ENCODE assay signal across 10 mouse cellular contexts in genomic region chr7:36706636-36707035, GRCm38 (mm10). TPM values are rescaled to one million over a fixed set of nuclear protein-coding genes. Genes with fewer than 3 reads are reported as not detected.
DNase-seq lines count a peak whose midpoint lies in the region; ATAC-seq and TF ChIP-seq lines count a peak whose summit lies in the region.
"Had no signal": no experiment of that assay in that cellular context is flagged by ENCODE, and none has a peak within 500 bp of the region (broad histone marks: within the 10 kb centered on the region; RNA-seq: fewer than 3 reads in every experiment).

No protein-coding gene starts in this region.

- TF ChIP-seq POLR2A in thymus, adult 2 months (IDR thresholded peaks at IDR 0.05; ENCODE audit: control insufficient read depth, extremely low read depth, insufficient read depth, low read length, poor library complexity), result no peak

- no peak overlapping the region for H3K4me3 ChIP-seq in intestine, embryonic 14.5 days (ENCODE audit: low read depth, low read length)
- H3K4me3 ChIP-seq in intestine, postnatal 0 days (ENCODE audit: low read depth, low read length), result no peak overlapping the region
- no peak overlapping the region for H3K4me3 ChIP-seq in thymus, adult 2 months (ENCODE audit: control insufficient read depth, insufficient read depth, low read length)
- H3K4me3 ChIP-seq in limb, embryonic 10.5 days, result peak overlapping the region; percentile 36

- 0 out of 2 replicates have a peak, but pooled peaks cover 7% of the 10 kb centered on the region for H3K36me3 ChIP-seq in intestine, embryonic 14.5 days (ENCODE audit: control insufficient read depth, insufficient read depth, low read length)
- H3K36me3 ChIP-seq in intestine, postnatal 0 days (ENCODE audit: control insufficient read depth, insufficient read depth), result no peaks in the 10 kb centered on the region
- H3K36me3 ChIP-seq in thymus, adult 2 months (ENCODE audit: control insufficient read depth, insufficient read depth, low read length), result no peaks in the 10 kb centered on the region
- H3K36me3 ChIP-seq in limb, embryonic 10.5 days, result peaks cover 10% of the 10 kb centered on the region

- 0 out of 2 replicates have a peak overlapping the region, but pooled peaks have one; percentile 27 for H3K27ac ChIP-seq in intestine, embryonic 14.5 days (ENCODE audit: low read depth)
- H3K27ac ChIP-seq in intestine, postnatal 0 days (ENCODE audit: low read depth, low read length), result no peak overlapping the region
- no peak overlapping the region for H3K27ac ChIP-seq in thymus, adult 2 months (ENCODE audit: control insufficient read depth, insufficient read depth, low read length)
- peak overlapping the region; percentile 81 for H3K27ac ChIP-seq in limb, embryonic 10.5 days
- H3K27ac ChIP-seq: liver, embryonic 14.5 days had no signal

- TF ChIP-seq CTCF in intestine, postnatal 0 days (IDR thresholded peaks at IDR 0.05; ENCODE audit: low read depth), result no peak
- TF ChIP-seq CTCF in thymus, adult 2 months (IDR thresholded peaks at IDR 0.05; ENCODE audit: borderline replicate concordance, control insufficient read depth, extremely low read depth, insufficient read depth, low read length, poor library complexity), result no peak

- no peaks in the 10 kb centered on the region for H3K27me3 ChIP-seq in intestine, embryonic 14.5 days (replicated peaks; ENCODE audit: control insufficient read depth, insufficient read depth, low read length)
- H3K27me3 ChIP-seq in intestine, postnatal 0 days (replicated peaks; ENCODE audit: control insufficient read depth, insufficient read depth, low read length), result no peaks in the 10 kb centered on the region
- no peaks in the 10 kb centered on the region for H3K27me3 ChIP-seq in thymus, adult 2 months (ENCODE audit: control insufficient read depth, insufficient read depth, low read length)
- peaks cover 3% of the 10 kb centered on the region; the same call in 1 of the 2 replicates for H3K27me3 ChIP-seq in limb, embryonic 10.5 days (ENCODE audit: low read depth, poor library complexity, severe bottlenecking)

- no peak overlapping the region for H3K9ac ChIP-seq in intestine, embryonic 14.5 days (ENCODE audit: low read length)
- H3K9ac ChIP-seq in intestine, postnatal 0 days (ENCODE audit: low read depth, low read length), result no peak overlapping the region
- H3K9ac ChIP-seq: liver, embryonic 14.5 days had no signal

- H3K4me2 ChIP-seq in intestine, embryonic 14.5 days (ENCODE audit: low read length), result no peak overlapping the region
- H3K4me2 ChIP-seq in intestine, postnatal 0 days (replicated peaks; ENCODE audit: low read depth), result no peak overlapping the region

- no peaks in the 10 kb centered on the region for H3K9me3 ChIP-seq in intestine, embryonic 14.5 days (ENCODE audit: control insufficient read depth, low read length)
- H3K9me3 ChIP-seq in intestine, postnatal 0 days (ENCODE audit: control insufficient read depth), result no peaks in the 10 kb centered on the region
- H3K9me3 ChIP-seq in limb, embryonic 10.5 days (replicated peaks), result no peaks in the 10 kb centered on the region

- no peak for DNase-seq in intestine, embryonic 14.5 days (ENCODE audit: low spot score)
- DNase-seq in thymus, postnatal 4 days, result peak; percentile 26
- DNase-seq in thymus, adult 2 months, result no peak
- peak; percentile 72 for DNase-seq in limb, embryonic 10.5 days (ENCODE audit: low spot score)
- no peak for DNase-seq in adrenal gland, postnatal 14 days
- DNase-seq in MN1 (ENCODE audit: low spot score), result no peak
- DNase-seq in adrenal gland, postnatal 25 days, result no peak
- DNase-seq: cerebellum, adult 9-10 months had no signal

- 35% methylated on average over 7 of the region's 10 CpGs for WGBS in intestine, embryonic 14.5 days
- WGBS in intestine, postnatal 0 days, result 61% methylated on average over 9 of the region's 10 CpGs
- 8% methylated on average over 8 of the region's 10 CpGs for WGBS in thymus, adult 2 months
- WGBS in limb, embryonic 10.5 days, result 5% methylated on average over 6 of the region's 10 CpGs

- H3K4me1 ChIP-seq in intestine, embryonic 14.5 days (replicated peaks; ENCODE audit: control insufficient read depth, insufficient read depth, low read length), result peaks cover 49% of the 10 kb centered on the region
- H3K4me1 ChIP-seq in intestine, postnatal 0 days (replicated peaks; ENCODE audit: control insufficient read depth, insufficient read depth, low read length), result no peaks in the 10 kb centered on the region
- no peaks in the 10 kb centered on the region for H3K4me1 ChIP-seq in thymus, adult 2 months (replicated peaks; ENCODE audit: control insufficient read depth, insufficient read depth, low read length)
- H3K4me1 ChIP-seq in limb, embryonic 10.5 days, result peaks cover 81% of the 10 kb centered on the region

- ATAC-seq in intestine, embryonic 14.5 days (replicated peaks; ENCODE audit: low FRiP score, low TSS enrichment, low read depth), result no peak
- no peak for ATAC-seq in intestine, postnatal 0 days

RNA-seq across cellular contexts. Expression of gene Tshz3, which starts 8.7 kb away (rescaled TPM):
- 23.9 and 25.1 TPM in 2 replicates for polyA plus RNA-seq in intestine, embryonic 14.5 days (2014; fragmentation: Nextera tagmentation; extraction: Ambion mirVana)
- polyA plus RNA-seq in intestine, postnatal 0 days (2015; fragmentation: Nextera tagmentation; extraction: Ambion mirVana), result 2.2 and 3.4 TPM in 2 replicates
- polyA plus RNA-seq in thymus, adult 2 months (2012; rRNA removed), result 0.44 and 0.52 TPM in 2 replicates
- polyA plus RNA-seq in limb, embryonic 10.5 days (2016; fragmentation: Nextera tagmentation; extraction: Ambion mirVana), result 9.2 and 10.6 TPM in 2 replicates
- total RNA-seq in adrenal gland, postnatal 14 days (2021), result 5.3 and 5.8 TPM in 2 replicates
- 4.2 and 4.7 TPM in 2 replicates for total RNA-seq in adrenal gland, postnatal 25 days (2021)

Comparison
In these comparisons a context has a peak if more than half of its experiments do, and no peak if none do; other contexts are left out.
1. DNase-seq: peak in thymus, postnatal 4 days (single experiment) and limb, embryonic 10.5 days (single experiment); none in intestine, embryonic 14.5 days (single experiment), thymus, adult 2 months (single experiment), adrenal gland, postnatal 14 days (single experiment), MN1 (single experiment) and adrenal gland, postnatal 25 days (single experiment).
2. H3K27ac ChIP-seq: peak in intestine, embryonic 14.5 days (single experiment) and limb, embryonic 10.5 days (single experiment); none in intestine, postnatal 0 days (single experiment) and thymus, adult 2 months (single experiment).